Mouse (Mus musculus) liver, adult 2 months (tissue): ENCODE data around the gene Kif6. TPM values are rescaled to one million over a fixed set of nuclear protein-coding genes. Genes with fewer than 3 reads are reported as not detected.
A peak's percentile ranks its signal among the peaks of the same experiment; 100 is the strongest.

Source experiments
- DNase-seq: peaks from one replicate; pipeline ENCODE4 v3.0.0-alpha.2; 2011; ENCODE audit warnings: low read depth, low spot score; ENCODE audit errors: extremely low read depth
- H3K27ac ChIP-seq: fragments of 200-500 bp; replicated peaks from 2 replicates; pipeline ENCODE4 v1.5.1; 2012; ENCODE audit warnings: low read depth, mild to moderate bottlenecking, control low read depth, inconsistent platforms, low read length; ENCODE audit not compliant: insufficient read depth
- H3K27me3 ChIP-seq: fragments of 200-500 bp; 2 replicates; pipeline ENCODE4 v1.6.1; 2012; ENCODE audit warnings: mild to moderate bottlenecking, moderate library complexity, low read length, inconsistent platforms; ENCODE audit not compliant: control insufficient read depth, insufficient read depth
- H3K36me3 ChIP-seq: fragments of 200-500 bp; 2 replicates; pipeline ENCODE4 v1.6.1; 2012; ENCODE audit warnings: low read length, inconsistent platforms; ENCODE audit not compliant: control insufficient read depth, insufficient read depth
- H3K4me1 ChIP-seq: fragments of 200-500 bp; 2 replicates; pipeline ENCODE4 v1.6.1; 2011; ENCODE audit warnings: low read length; ENCODE audit not compliant: control insufficient read depth, insufficient read depth
- H3K4me3 ChIP-seq: fragments of 200-500 bp; 2 replicates; pipeline ENCODE4 v1.5.1; 2011; ENCODE audit warnings: low read depth, mild to moderate bottlenecking, control low read depth, low read length, moderate library complexity; ENCODE audit not compliant: insufficient read depth
- H3K79me2 ChIP-seq: fragments of 200-500 bp; 2 replicates; pipeline ENCODE4 v1.6.1; 2012; ENCODE audit warnings: inconsistent platforms, mild to moderate bottlenecking, low read length, moderate library complexity; ENCODE audit not compliant: control insufficient read depth, insufficient read depth
- H3K9ac ChIP-seq: fragments of 200-500 bp; 2 replicates; pipeline ENCODE4 v1.6.1; 2012; ENCODE audit warnings: low read depth, mild to moderate bottlenecking, control low read depth, inconsistent platforms, low read length
- CTCF ChIP-seq: fragments of 200-500 bp; IDR thresholded peaks from 2 replicates; pipeline ENCODE4 v1.5.1; 2011; ENCODE audit warnings: low read depth, low read length, control low read depth
- POLR2A ChIP-seq: fragments of 200-500 bp; IDR thresholded peaks from 2 replicates; pipeline ENCODE4 v1.6.1; 2011; ENCODE audit warnings: low read length, control low read depth; ENCODE audit not compliant: insufficient read depth; ENCODE audit errors: extremely low read depth
- WGBS: fragments of 180-500 bp; shearing (Covaris S2); methylation state at CpG from one replicate; pipeline ENCODE4 v1.1.7; 2018; 5-methylcytosine and 5-hydroxymethylcytosine counted together
- polyA plus RNA-seq: library from polyadenylated mRNA; depleted of rRNA; stranded (reverse); fragments of >200 nt; gene quantifications from 2 replicates; pipeline ENCODE4 v1.2.3, GENCODE M21; 2012
- total RNA-seq: library from RNA; depleted of rRNA; stranded (reverse); fragments of >200 nt; gene quantifications from 2 replicates; pipeline ENCODE4 v1.2.3, GENCODE M21; 2014

Kif6 gene
- total and polyA plus RNA-seq, 2 experiments = not detected

GRCm38 (mm10) chr17:49767717-49768370 is 152.9 kb downstream of the Kif6 start:
- TF ChIP-seq CTCF = no peak
- no peak for TF ChIP-seq POLR2A
- no peak overlapping the region for H3K27ac ChIP-seq
- H3K4me3 ChIP-seq = no peak overlapping the region
- DNase-seq = no peak
- no peaks in the 10 kb centered on the region for H3K36me3 ChIP-seq
- H3K9ac ChIP-seq = no peak overlapping the region
- no peaks in the 10 kb centered on the region for H3K27me3 ChIP-seq
- H3K4me1 ChIP-seq = no peaks in the 10 kb centered on the region
- no peaks in the 10 kb centered on the region for H3K79me2 ChIP-seq
- WGBS = 50% methylated on average over 10 of the region's 10 CpGs

- H3K27me3 ChIP-seq = no peaks in the 10 kb centered on the region
- no peak overlapping the region for H3K9ac ChIP-seq
- H3K4me1 ChIP-seq = no peaks in the 10 kb centered on the region
- H3K4me3 ChIP-seq = no peak overlapping the region
- H3K27ac ChIP-seq = no peak overlapping the region
- no peaks in the 10 kb centered on the region for H3K36me3 ChIP-seq
- no peak for DNase-seq
- no peaks in the 10 kb centered on the region for H3K79me2 ChIP-seq
- WGBS = 48% methylated on average over 10 of the region's 10 CpGs
- TF ChIP-seq CTCF = no peak
- no peak for TF ChIP-seq POLR2A
Measured at GRCm38 (mm10) chr17:49771703-49772315, 156.9 kb downstream of the Kif6 start.

GRCm38 (mm10) chr17:49777115-49777839 is 162.3 kb downstream of the Kif6 start:
- Histone ChIP-seq H3K4me3 (no peak overlapping the region), H3K4me1 (no peaks in the 10 kb centered on the region), H3K27me3 (no peaks in the 10 kb centered on the region), H3K79me2 (no peaks in the 10 kb centered on the region), H3K27ac (no peak overlapping the region), H3K36me3 (no peaks in the 10 kb centered on the region), H3K9ac (no peak overlapping the region)
- TF ChIP-seq CTCF (no peak), POLR2A (no peak)
- WGBS = 71% methylated on average over 13 of the region's 13 CpGs
- DNase-seq = peak; percentile 12

GRCm38 (mm10) chr17:49779066-49779465 is 164.1 kb downstream of the Kif6 start:
- WGBS = 77% methylated on average over 4 of the region's 4 CpGs
- no peaks in the 10 kb centered on the region for H3K36me3 ChIP-seq
- H3K4me1 ChIP-seq = no peaks in the 10 kb centered on the region
- H3K79me2 ChIP-seq = no peaks in the 10 kb centered on the region
- DNase-seq = no peak
- H3K9ac ChIP-seq = no peak overlapping the region
- no peak overlapping the region for H3K4me3 ChIP-seq
- TF ChIP-seq POLR2A = no peak
- TF ChIP-seq CTCF = no peak
- no peaks in the 10 kb centered on the region for H3K27me3 ChIP-seq
- no peak overlapping the region for H3K27ac ChIP-seq

GRCm38 (mm10) chr17:49779576-49779975 is 164.6 kb downstream of the Kif6 start:
- no peaks in the 10 kb centered on the region for H3K36me3 ChIP-seq
- no peaks in the 10 kb centered on the region for H3K79me2 ChIP-seq
- H3K4me3 ChIP-seq = no peak overlapping the region
- no peak overlapping the region for H3K9ac ChIP-seq
- no peak overlapping the region for H3K27ac ChIP-seq
- WGBS = 78% methylated on average over 3 of the region's 3 CpGs
- no peak for DNase-seq
- TF ChIP-seq POLR2A (no peak), CTCF (no peak)
- no peaks in the 10 kb centered on the region for H3K27me3 ChIP-seq
- no peaks in the 10 kb centered on the region for H3K4me1 ChIP-seq
